Mouse (Mus musculus) gastrocnemius, postnatal 25 days (tissue): ENCODE data around the gene Clptm1. TPM values are rescaled to one million over a fixed set of nuclear protein-coding genes. Genes with fewer than 3 reads are reported as not detected.
A peak's percentile ranks its signal among the peaks of the same experiment; 100 is the strongest.

Source experiments
- DNase-seq: peaks from one replicate; pipeline ENCODE4 v3.0.0; 2022
- total RNA-seq, 2 experiments: library from RNA; stranded (reverse); gene quantifications; 1 replicate in 1 of 2; 2 replicates in 1 of 2; pipeline ENCODE4 v1.2.3; 2021

Clptm1 gene
- total RNA-seq, 2 experiments from 2014 or later, result 36.3 to 47.0 TPM

- no peak for DNase-seq
Observed at GRCm38 (mm10) chr7:19664455-19664954, 328 bp downstream of the Clptm1 start.

- DNase-seq, result no peak
Observed at GRCm38 (mm10) chr7:19663940-19664339, 893 bp downstream of the Clptm1 start.

GRCm38 (mm10) chr7:19652614-19653013 is 12.2 kb downstream of the Clptm1 start:
- no peak for DNase-seq

- no peak for DNase-seq
Observed at GRCm38 (mm10) chr7:19651063-19651786, 13.6 kb downstream of the Clptm1 start.

GRCm38 (mm10) chr7:19641223-19641622 is 23.6 kb downstream of the Clptm1 start:
- DNase-seq, result no peak

- no peak for DNase-seq
Observed at GRCm38 (mm10) chr7:19635074-19635827, 29.6 kb downstream of the Clptm1 start.

GRCm38 (mm10) chr7:19634591-19634990 is 30.2 kb downstream of the Clptm1 start:
- peak; percentile 69 for DNase-seq

GRCm38 (mm10) chr7:19633855-19634254 is 31.0 kb downstream of the Clptm1 start:
- DNase-seq, result no peak

- DNase-seq, result no peak
Observed at GRCm38 (mm10) chr7:19633197-19633596, 31.6 kb downstream of the Clptm1 start.

GRCm38 (mm10) chr7:19632720-19633119 is 32.1 kb downstream of the Clptm1 start:
- DNase-seq, result no peak

GRCm38 (mm10) chr7:19632275-19632674 is 32.6 kb downstream of the Clptm1 start:
- no peak for DNase-seq

GRCm38 (mm10) chr7:19629361-19629734 is 35.5 kb downstream of the Clptm1 start, which contains the start of gene Relb:
TSS of gene Relb (minus strand) at chr7:19629438.
- DNase-seq, result peak; percentile 83

GRCm38 (mm10) chr7:19628536-19629360 is 36.1 kb downstream of the Clptm1 start:
- DNase-seq, result peak; percentile 96

GRCm38 (mm10) chr7:19628192-19628535 is 36.7 kb downstream of the Clptm1 start:
- no peak for DNase-seq

GRCm38 (mm10) chr7:19627721-19628120 is 37.1 kb downstream of the Clptm1 start:
- DNase-seq, result no peak

GRCm38 (mm10) chr7:19623433-19623832 is 41.4 kb downstream of the Clptm1 start:
- DNase-seq, result no peak

- DNase-seq, result no peak
Observed at GRCm38 (mm10) chr7:19622241-19622640, 42.6 kb downstream of the Clptm1 start.

GRCm38 (mm10) chr7:19620811-19621210 is 44.0 kb downstream of the Clptm1 start:
- DNase-seq, result no peak

- no peak for DNase-seq
Observed at GRCm38 (mm10) chr7:19619004-19619801, 45.6 kb downstream of the Clptm1 start.

- no peak for DNase-seq
Observed at GRCm38 (mm10) chr7:19615036-19615577, 49.7 kb downstream of the Clptm1 start.

- DNase-seq, result no peak
Observed at GRCm38 (mm10) chr7:19610969-19611368, 53.9 kb downstream of the Clptm1 start.
